Mouse (Mus musculus): ENCODE data around the gene Kcnj4.

DNA sequence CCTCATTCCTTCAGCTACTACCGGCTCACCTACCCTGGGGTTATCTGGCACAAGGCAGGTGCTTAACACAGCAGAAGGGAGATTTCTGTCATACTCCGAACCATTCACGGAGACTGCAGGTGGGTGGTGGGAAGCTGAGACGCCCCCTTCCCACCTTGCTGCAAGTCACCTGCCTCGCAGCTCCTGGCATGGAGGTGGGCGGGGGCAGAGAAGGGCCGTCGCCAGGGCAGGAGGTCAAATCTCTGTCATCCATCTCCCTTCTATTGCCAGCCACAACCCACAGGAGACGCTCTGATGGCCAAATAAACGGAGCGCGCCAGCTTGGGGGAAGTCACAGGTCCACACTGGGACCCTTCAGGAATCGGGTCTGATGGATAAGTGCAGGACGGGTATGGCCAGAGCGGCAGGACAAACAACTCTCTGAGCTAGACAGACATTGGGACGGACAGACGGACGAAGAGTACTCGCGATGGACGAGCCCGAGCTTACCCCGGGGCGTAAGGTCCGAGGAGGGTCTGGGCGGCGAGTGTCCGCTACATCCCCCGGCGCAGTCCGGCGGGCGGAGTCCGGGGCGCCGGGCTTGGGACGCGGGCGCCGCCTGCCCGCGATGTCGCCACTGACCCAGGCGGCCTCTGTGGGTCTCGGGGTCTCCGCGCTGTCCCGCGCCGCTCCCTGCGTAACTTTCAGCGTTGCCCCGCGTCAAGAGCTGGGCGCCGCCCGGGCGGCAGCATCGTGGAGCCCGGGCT is at the start of gene Kcnj4:
- no peak for TF ChIP-seq EP300 (IDR thresholded peaks at IDR 0.05; ENCODE audit: low read depth)
- TF ChIP-seq CTCF (IDR thresholded peaks at IDR 0.05; ENCODE audit: low read depth), result no peak

Data from liver, embryonic 14.5 days (tissue).